ENCODE assay signal across 9 mouse cellular contexts in the genomic region with DNA sequence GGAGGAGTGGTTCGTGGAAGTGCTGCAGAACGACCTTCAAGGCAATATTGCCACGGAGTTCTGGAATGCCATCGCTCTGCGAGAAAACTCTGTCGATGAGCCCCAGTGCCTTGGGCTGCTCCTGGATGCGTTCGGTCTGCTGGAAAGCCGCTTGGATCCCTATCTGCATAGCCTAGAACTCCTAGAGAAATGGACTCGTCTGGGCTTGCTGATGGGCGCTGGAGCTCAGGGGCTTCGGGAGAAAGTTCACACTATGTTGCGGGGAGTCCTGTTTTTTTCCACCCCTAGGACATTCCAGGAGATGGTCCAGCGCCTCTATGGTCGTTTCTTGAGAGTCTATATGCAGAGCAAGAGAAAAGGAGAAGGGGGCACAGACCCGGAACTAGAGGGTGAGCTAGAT. TPM values are rescaled to one million over a fixed set of nuclear protein-coding genes. Genes with fewer than 3 reads are reported as not detected.
DNase-seq lines count a peak whose midpoint lies in the region; ATAC-seq lines count a peak whose summit lies in the region.
"Had no signal": no experiment of that assay in that cellular context is flagged by ENCODE, and none has a peak within 500 bp of the region (broad histone marks: within the 10 kb centered on the region; RNA-seq: fewer than 3 reads in every experiment).

No protein-coding gene starts in this region.

- peaks cover 23% of the 10 kb centered on the region for H3K4me1 ChIP-seq in kidney, embryonic 16.5 days (ENCODE audit: insufficient read depth, low read length)
- peaks cover 26% of the 10 kb centered on the region for H3K4me1 ChIP-seq in embryonic facial prominence, embryonic 10.5 days
- peaks cover 19% of the 10 kb centered on the region for H3K4me1 ChIP-seq in hindbrain, embryonic 14.5 days (replicated peaks; ENCODE audit: control insufficient read depth, insufficient read depth, low read length)
- peaks cover 31% of the 10 kb centered on the region for H3K4me1 ChIP-seq in midbrain, embryonic 15.5 days

- H3K9me3 ChIP-seq in kidney, embryonic 16.5 days (ENCODE audit: low read length), result no peaks in the 10 kb centered on the region
- no peaks in the 10 kb centered on the region for H3K9me3 ChIP-seq in embryonic facial prominence, embryonic 10.5 days
- H3K9me3 ChIP-seq in hindbrain, embryonic 14.5 days (ENCODE audit: control insufficient read depth, low read length), result no peaks in the 10 kb centered on the region
- no peaks in the 10 kb centered on the region for H3K9me3 ChIP-seq in midbrain, embryonic 15.5 days

- DNase-seq in kidney, adult 9 months, result no peak
- DNase-seq in embryonic facial prominence, embryonic 10.5 days (ENCODE audit: low spot score), result no peak
- DNase-seq in hindbrain, embryonic 14.5 days (ENCODE audit: low spot score), result no peak
- DNase-seq in left cerebral cortex, adult 18-20 months (ENCODE audit: low spot score in 2 of 2), result no peak
- DNase-seq in cerebellum, adult 9-10 months, result no peak
- DNase-seq in cerebellum, adult 18-20 months, result no peak

- H3K9ac ChIP-seq in kidney, embryonic 16.5 days (replicated peaks; ENCODE audit: low read length), result peak overlapping the region; percentile 92
- peak overlapping the region; percentile 95 for H3K9ac ChIP-seq in hindbrain, embryonic 14.5 days
- H3K9ac ChIP-seq in midbrain, embryonic 15.5 days, result peak overlapping the region; percentile 91

- WGBS in kidney, embryonic 16.5 days, result 32% methylated on average over 16 of the region's 16 CpGs
- 41% methylated on average over 16 of the region's 16 CpGs for WGBS in embryonic facial prominence, embryonic 10.5 days
- 42% methylated on average over 16 of the region's 16 CpGs for WGBS in hindbrain, embryonic 14.5 days
- WGBS in midbrain, embryonic 15.5 days, result 46% methylated on average over 16 of the region's 16 CpGs

- peak overlapping the region; percentile 78 for H3K4me3 ChIP-seq in kidney, embryonic 16.5 days (ENCODE audit: low read length)
- peak overlapping the region; percentile 98 for H3K4me3 ChIP-seq in embryonic facial prominence, embryonic 10.5 days
- peak overlapping the region; percentile 84 for H3K4me3 ChIP-seq in hindbrain, embryonic 14.5 days (replicated peaks; ENCODE audit: low read length)
- H3K4me3 ChIP-seq in midbrain, embryonic 15.5 days, result peak overlapping the region; percentile 83

- H3K36me3 ChIP-seq in kidney, embryonic 16.5 days (ENCODE audit: insufficient read depth, low read length), result peaks cover 65% of the 10 kb centered on the region
- peaks cover 82% of the 10 kb centered on the region for H3K36me3 ChIP-seq in embryonic facial prominence, embryonic 10.5 days (replicated peaks)
- peaks cover 76% of the 10 kb centered on the region for H3K36me3 ChIP-seq in hindbrain, embryonic 14.5 days (replicated peaks; ENCODE audit: control insufficient read depth, insufficient read depth)
- H3K36me3 ChIP-seq in midbrain, embryonic 15.5 days (replicated peaks), result peaks cover 47% of the 10 kb centered on the region

- peak overlapping the region; percentile 97 for H3K4me2 ChIP-seq in kidney, embryonic 16.5 days (replicated peaks; ENCODE audit: low read depth, low read length)
- peak overlapping the region; percentile 98 for H3K4me2 ChIP-seq in hindbrain, embryonic 14.5 days (replicated peaks)
- H3K4me2 ChIP-seq in midbrain, embryonic 15.5 days, result peak overlapping the region; percentile 74

- ATAC-seq in kidney, embryonic 16.5 days (ENCODE audit: low FRiP score, low TSS enrichment), result no peak
- ATAC-seq in hindbrain, embryonic 14.5 days (ENCODE audit: low FRiP score), result no peak
- no peak for ATAC-seq in midbrain, embryonic 15.5 days (replicated peaks)

- H3K27me3 ChIP-seq in kidney, embryonic 16.5 days (ENCODE audit: insufficient read depth, low read length), result no peaks in the 10 kb centered on the region
- no peaks in the 10 kb centered on the region for H3K27me3 ChIP-seq in embryonic facial prominence, embryonic 10.5 days (replicated peaks; ENCODE audit: low read depth, poor library complexity, severe bottlenecking)
- no peaks in the 10 kb centered on the region for H3K27me3 ChIP-seq in hindbrain, embryonic 14.5 days (ENCODE audit: control insufficient read depth, insufficient read depth, low read length)
- no peaks in the 10 kb centered on the region for H3K27me3 ChIP-seq in midbrain, embryonic 15.5 days (replicated peaks)

- no peak overlapping the region; the same call in 1 of the 2 replicates for H3K27ac ChIP-seq in kidney, embryonic 16.5 days (ENCODE audit: low read length)
- peak overlapping the region; percentile 88 for H3K27ac ChIP-seq in embryonic facial prominence, embryonic 10.5 days (replicated peaks)
- peak overlapping the region; percentile 52; the same call in 1 of the 2 replicates for H3K27ac ChIP-seq in hindbrain, embryonic 14.5 days
- peak overlapping the region; percentile 83 for H3K27ac ChIP-seq in midbrain, embryonic 15.5 days

RNA-seq across cellular contexts. Expression of a gene that starts 0.7 kb away (rescaled TPM):
- polyA plus RNA-seq in kidney, embryonic 16.5 days (2015; fragmentation: Nextera tagmentation; extraction: Ambion mirVana), result 146 and 152 TPM in 2 replicates
- 147 and 151 TPM in 2 replicates for polyA plus RNA-seq in embryonic facial prominence, embryonic 10.5 days (2016; fragmentation: Nextera tagmentation; extraction: Ambion mirVana)
- 113 and 114 TPM in 2 replicates for polyA plus RNA-seq in hindbrain, embryonic 14.5 days (2014; fragmentation: Nextera tagmentation; extraction: Ambion mirVana)
- 153 and 157 TPM in 2 replicates for polyA plus RNA-seq in midbrain, embryonic 15.5 days (2015; fragmentation: Nextera tagmentation; extraction: Ambion mirVana)
- total RNA-seq in left cerebral cortex, adult 18-20 months (2021), result 10 to 100 TPM; 87.1 to 87.2 TPM

RNA-seq across cellular contexts. Expression of a gene that starts 0.8 kb away (rescaled TPM):
- polyA plus RNA-seq in kidney, embryonic 16.5 days (2015; fragmentation: Nextera tagmentation; extraction: Ambion mirVana), result 209 and 211 TPM in 2 replicates
- polyA plus RNA-seq in embryonic facial prominence, embryonic 10.5 days (2016; fragmentation: Nextera tagmentation; extraction: Ambion mirVana), result 228 and 238 TPM in 2 replicates
- 175 and 190 TPM in 2 replicates for polyA plus RNA-seq in hindbrain, embryonic 14.5 days (2014; fragmentation: Nextera tagmentation; extraction: Ambion mirVana)
- polyA plus RNA-seq in midbrain, embryonic 15.5 days (2015; fragmentation: Nextera tagmentation; extraction: Ambion mirVana), result 186 and 197 TPM in 2 replicates
- 10 to 100 TPM; 57.6 to 70.5 TPM for total RNA-seq in left cerebral cortex, adult 18-20 months (2021)

RNA-seq across cellular contexts. Expression of a gene that starts 10.6 kb away (rescaled TPM):
- 12.0 and 12.1 TPM in 2 replicates for polyA plus RNA-seq in kidney, embryonic 16.5 days (2015; fragmentation: Nextera tagmentation; extraction: Ambion mirVana)
- 8.0 and 9.0 TPM in 2 replicates for polyA plus RNA-seq in embryonic facial prominence, embryonic 10.5 days (2016; fragmentation: Nextera tagmentation; extraction: Ambion mirVana)
- 13.4 and 14.7 TPM in 2 replicates for polyA plus RNA-seq in hindbrain, embryonic 14.5 days (2014; fragmentation: Nextera tagmentation; extraction: Ambion mirVana)
- polyA plus RNA-seq in midbrain, embryonic 15.5 days (2015; fragmentation: Nextera tagmentation; extraction: Ambion mirVana), result 16.7 and 16.9 TPM in 2 replicates
- 10 to 100 TPM; 13.7 to 17.9 TPM for total RNA-seq in left cerebral cortex, adult 18-20 months (2021)

RNA-seq across cellular contexts. Expression of a gene that starts 14.9 kb away (rescaled TPM):
- polyA plus RNA-seq in kidney, embryonic 16.5 days (2015; fragmentation: Nextera tagmentation; extraction: Ambion mirVana), result not detected in 2 replicates
- not detected in 2 replicates for polyA plus RNA-seq in embryonic facial prominence, embryonic 10.5 days (2016; fragmentation: Nextera tagmentation; extraction: Ambion mirVana)
- polyA plus RNA-seq in hindbrain, embryonic 14.5 days (2014; fragmentation: Nextera tagmentation; extraction: Ambion mirVana), result not detected in 2 replicates
- polyA plus RNA-seq in midbrain, embryonic 15.5 days (2015; fragmentation: Nextera tagmentation; extraction: Ambion mirVana), result not detected in 2 replicates
- total RNA-seq in left cerebral cortex, adult 18-20 months (2021), result not detected
- polyA plus RNA-seq: thymus, postnatal 0 days had no signal

RNA-seq across cellular contexts. Expression of a gene that starts 16.7 kb away (rescaled TPM):
- polyA plus RNA-seq in kidney, embryonic 16.5 days (2015; fragmentation: Nextera tagmentation; extraction: Ambion mirVana), result not detected in 2 replicates
- polyA plus RNA-seq in embryonic facial prominence, embryonic 10.5 days (2016; fragmentation: Nextera tagmentation; extraction: Ambion mirVana), result not detected in 2 replicates
- not detected in 2 replicates for polyA plus RNA-seq in hindbrain, embryonic 14.5 days (2014; fragmentation: Nextera tagmentation; extraction: Ambion mirVana)
- 0.14 and 0.23 TPM in 2 replicates for polyA plus RNA-seq in midbrain, embryonic 15.5 days (2015; fragmentation: Nextera tagmentation; extraction: Ambion mirVana)
- total RNA-seq in left cerebral cortex, adult 18-20 months (2021), result not detected
